Mouse (Mus musculus) liver, embryonic 13.5 days (tissue): ENCODE data around the gene Coro1c. TPM values are rescaled to one million over a fixed set of nuclear protein-coding genes. Genes with fewer than 3 reads are reported as not detected.

Experiments used
- ATAC-seq: fragments of 200-750 bp; cut with Nextera tagmentation; 2 replicates; pipeline ENCODE4 v1.8.0; 2017; ENCODE audit warnings: low read depth, mild to moderate bottlenecking, moderate number of reproducible peaks, moderate library complexity
- DNase-seq: peaks from one replicate; pipeline ENCODE4 v3.0.0; 2022
- H3K27ac ChIP-seq: fragments of 300-500 bp; sonication (generic); 2 replicates; pipeline ENCODE4 v1.5.1; 2015; ENCODE audit warnings: moderate library complexity, mild to moderate bottlenecking, inconsistent platforms
- H3K27me3 ChIP-seq: fragments of 300-500 bp; sonication (generic); 2 replicates; pipeline ENCODE4 v1.6.1; 2015; ENCODE audit warnings: mild to moderate bottlenecking, inconsistent platforms
- H3K36me3 ChIP-seq: fragments of 300-500 bp; sonication (generic); 2 replicates; pipeline ENCODE4 v1.6.1; 2015; ENCODE audit warnings: mild to moderate bottlenecking, inconsistent platforms
- H3K4me1 ChIP-seq: fragments of 300-500 bp; sonication (generic); replicated peaks from 2 replicates; pipeline ENCODE4 v1.6.1; 2015; ENCODE audit warnings: inconsistent platforms
- H3K4me2 ChIP-seq: fragments of 300-500 bp; sonication (generic); 2 replicates; pipeline ENCODE4 v1.6.1; 2015; ENCODE audit warnings: inconsistent platforms, mild to moderate bottlenecking, moderate library complexity
- H3K4me3 ChIP-seq: fragments of 300-500 bp; sonication (generic); replicated peaks from 2 replicates; pipeline ENCODE4 v1.5.1; 2015; ENCODE audit warnings: mild to moderate bottlenecking, inconsistent platforms
- H3K9ac ChIP-seq: fragments of 300-500 bp; sonication (generic); 2 replicates; pipeline ENCODE4 v1.6.1; 2015; ENCODE audit warnings: mild to moderate bottlenecking, inconsistent platforms
- H3K9me3 ChIP-seq: fragments of 300-500 bp; sonication (generic); replicated peaks from 2 replicates; pipeline ENCODE4 v1.6.1; 2016; ENCODE audit warnings: inconsistent platforms
- WGBS: fragments of 180-500 bp; shearing (Covaris S2); methylation state at CpG from one replicate; pipeline ENCODE4 v1.1.7; 2015; ENCODE audit not compliant: insufficient replicate concordance; 5-methylcytosine and 5-hydroxymethylcytosine counted together
- polyA plus RNA-seq: library from polyadenylated mRNA; unstranded; fragments of >200 nt; fragmentation: Nextera tagmentation; extraction: Ambion mirVana; gene quantifications from 2 replicates; pipeline ENCODE4 v1.2.1, GENCODE M21; 2015

Coro1c gene
- polyA plus RNA-seq, 1 experiment from 2014 or later = 48.0 TPM

GRCm38 (mm10) chr5:113810111-113810510 is 98.4 kb downstream of the Coro1c start:
- Histone ChIP-seq H3K27me3 (no peaks in the 10 kb centered on the region; the same call in none of the 2 replicates), H3K4me1 (0 out of 2 replicates have a peak, but pooled peaks cover 5% of the 10 kb centered on the region), H3K9me3 (no peaks in the 10 kb centered on the region), H3K4me3 (no peak overlapping the region), H3K36me3 (no peaks in the 10 kb centered on the region), H3K4me2 (no peak overlapping the region), H3K9ac (no peak overlapping the region), H3K27ac (no peak overlapping the region)
- DNase-seq (no peak), ATAC-seq (no peak)
- 56% methylated on average over 4 of the region's 4 CpGs for WGBS

- Histone ChIP-seq H3K9me3 (no peaks in the 10 kb centered on the region), H3K9ac (no peak overlapping the region), H3K27ac (no peak overlapping the region; the same call in 1 of the 2 replicates), H3K27me3 (no peaks in the 10 kb centered on the region; the same call in 1 of the 2 replicates), H3K36me3 (no peaks in the 10 kb centered on the region), H3K4me2 (no peak overlapping the region), H3K4me3 (no peak overlapping the region), H3K4me1 (peaks cover 14% of the 10 kb centered on the region)
- DNase-seq = no peak
- 50% methylated on average over 2 of the region's 2 CpGs for WGBS
- ATAC-seq = no peak
Observed at GRCm38 (mm10) chr5:113808177-113808576, 100.4 kb downstream of the Coro1c start.

- no peaks in the 10 kb centered on the region for H3K36me3 ChIP-seq
- DNase-seq = no peak
- H3K27me3 ChIP-seq = no peaks in the 10 kb centered on the region; the same call in 1 of the 2 replicates
- H3K9me3 ChIP-seq = no peaks in the 10 kb centered on the region
- H3K9ac ChIP-seq = no peak overlapping the region
- ATAC-seq = no peak
- no peak overlapping the region; the same call in 1 of the 2 replicates for H3K27ac ChIP-seq
- H3K4me1 ChIP-seq = peaks cover 14% of the 10 kb centered on the region
- no peak overlapping the region for H3K4me3 ChIP-seq
- H3K4me2 ChIP-seq = no peak overlapping the region
- WGBS = 53% methylated on average over 9 of the region's 9 CpGs
Observed at GRCm38 (mm10) chr5:113807712-113808111, 100.8 kb downstream of the Coro1c start.

- 11% methylated on average over 10 of the region's 10 CpGs for WGBS
- Histone ChIP-seq H3K9ac (no peak overlapping the region), H3K27ac (no peak overlapping the region), H3K4me3 (no peak overlapping the region), H3K9me3 (no peaks in the 10 kb centered on the region), H3K36me3 (no peaks in the 10 kb centered on the region), H3K4me2 (no peak overlapping the region), H3K4me1 (peaks cover 14% of the 10 kb centered on the region), H3K27me3 (no peaks in the 10 kb centered on the region; the same call in 1 of the 2 replicates)
- DNase-seq (no peak), ATAC-seq (no peak)
Observed at GRCm38 (mm10) chr5:113806414-113806813, 102.1 kb downstream of the Coro1c start.

- no peak for DNase-seq
- peaks cover 18% of the 10 kb centered on the region for H3K4me1 ChIP-seq
- no peaks in the 10 kb centered on the region; the same call in 1 of the 2 replicates for H3K27me3 ChIP-seq
- WGBS = 63% methylated on average over 9 of the region's 9 CpGs
- ATAC-seq = no peak
- H3K9ac ChIP-seq = no peak overlapping the region
- H3K4me2 ChIP-seq = no peak overlapping the region
- no peak overlapping the region for H3K27ac ChIP-seq
- H3K4me3 ChIP-seq = no peak overlapping the region
- H3K9me3 ChIP-seq = no peaks in the 10 kb centered on the region
- no peaks in the 10 kb centered on the region for H3K36me3 ChIP-seq
Observed at GRCm38 (mm10) chr5:113805301-113805700, 103.3 kb downstream of the Coro1c start.

GRCm38 (mm10) chr5:113804395-113804966 is 104.1 kb downstream of the Coro1c start:
- H3K36me3 ChIP-seq = no peaks in the 10 kb centered on the region
- no peak overlapping the region for H3K27ac ChIP-seq
- DNase-seq (no peak), ATAC-seq (no peak)
- H3K4me1 ChIP-seq = peaks cover 18% of the 10 kb centered on the region
- H3K9ac ChIP-seq = no peak overlapping the region
- H3K9me3 ChIP-seq = no peaks in the 10 kb centered on the region
- no peak overlapping the region for H3K4me3 ChIP-seq
- WGBS = 49% methylated on average over 7 of the region's 7 CpGs
- H3K4me2 ChIP-seq = no peak overlapping the region
- peaks cover 7% of the 10 kb centered on the region; the same call in 1 of the 2 replicates for H3K27me3 ChIP-seq

- peaks cover 27% of the 10 kb centered on the region for H3K4me1 ChIP-seq
- 3% methylated on average over 11 of the region's 11 CpGs for WGBS
- ATAC-seq = peak; percentile 72
- peak within 1 kb of the TSS; percentile 30 for H3K4me2 ChIP-seq
- no peak within 1 kb of the TSS for H3K27ac ChIP-seq
- DNase-seq = no peak
- no peak within 1 kb of the TSS for H3K9ac ChIP-seq
- peak within 1 kb of the TSS; percentile 32 for H3K4me3 ChIP-seq
- H3K36me3 ChIP-seq = no peaks in the 10 kb centered on the region
- no peaks in the 10 kb centered on the region for H3K9me3 ChIP-seq
- H3K27me3 ChIP-seq = peaks cover 19% of the 10 kb centered on the region; the same call in 1 of the 2 replicates
Observed at GRCm38 (mm10) chr5:113800280-113800679, 108.3 kb downstream of the Coro1c start, which contains the start of gene Tmem119. Gene Tmem119, minus strand, starts transcription at chr5:113800516.

GRCm38 (mm10) chr5:113799691-113800090 is 108.9 kb downstream of the Coro1c start:
- ATAC-seq (no peak), DNase-seq (no peak)
- H3K9ac ChIP-seq = no peak overlapping the region
- peak overlapping the region; percentile 32 for H3K4me3 ChIP-seq
- H3K4me2 ChIP-seq = peak overlapping the region; percentile 30
- H3K4me1 ChIP-seq = peaks cover 26% of the 10 kb centered on the region
- H3K9me3 ChIP-seq = no peaks in the 10 kb centered on the region
- H3K27me3 ChIP-seq = peaks cover 19% of the 10 kb centered on the region; the same call in 1 of the 2 replicates
- 52% methylated on average over 5 of the region's 5 CpGs for WGBS
- no peak overlapping the region for H3K27ac ChIP-seq
- no peaks in the 10 kb centered on the region for H3K36me3 ChIP-seq

- DNase-seq (no peak), ATAC-seq (no peak)
- H3K9ac ChIP-seq = no peak overlapping the region
- 42% methylated on average over 9 of the region's 9 CpGs for WGBS
- peaks cover 19% of the 10 kb centered on the region; the same call in 1 of the 2 replicates for H3K27me3 ChIP-seq
- H3K4me3 ChIP-seq = no peak overlapping the region
- H3K4me1 ChIP-seq = peaks cover 19% of the 10 kb centered on the region
- no peaks in the 10 kb centered on the region for H3K36me3 ChIP-seq
- no peak overlapping the region for H3K4me2 ChIP-seq
- H3K9me3 ChIP-seq = no peaks in the 10 kb centered on the region
- no peak overlapping the region for H3K27ac ChIP-seq
Observed at GRCm38 (mm10) chr5:113798525-113798924, 110.0 kb downstream of the Coro1c start.

- peak overlapping the region; percentile 34 for H3K4me2 ChIP-seq
- H3K27me3 ChIP-seq = peaks cover 19% of the 10 kb centered on the region; the same call in 1 of the 2 replicates
- H3K4me1 ChIP-seq = peaks cover 19% of the 10 kb centered on the region
- no peaks in the 10 kb centered on the region for H3K36me3 ChIP-seq
- no peak overlapping the region for H3K9ac ChIP-seq
- H3K4me3 ChIP-seq = no peak overlapping the region
- whole genome bisulfite sequencing = 29% methylated on average over 19 of the region's 19 CpGs
- no peak for ATAC-seq
- H3K9me3 ChIP-seq = no peaks in the 10 kb centered on the region
- DNase-seq = no peak
- H3K27ac ChIP-seq = peak overlapping the region; percentile 26
Observed at GRCm38 (mm10) chr5:113797149-113797882, 111.2 kb downstream of the Coro1c start.

- H3K4me2 ChIP-seq = peak overlapping the region; percentile 34; the same call in 1 of the 2 replicates
- peak overlapping the region; percentile 26 for H3K27ac ChIP-seq
- peaks cover 19% of the 10 kb centered on the region; the same call in 1 of the 2 replicates for H3K27me3 ChIP-seq
- H3K36me3 ChIP-seq = no peaks in the 10 kb centered on the region
- H3K9ac ChIP-seq = no peak overlapping the region
- peaks cover 23% of the 10 kb centered on the region for H3K4me1 ChIP-seq
- H3K9me3 ChIP-seq = no peaks in the 10 kb centered on the region
- ATAC-seq (no peak), DNase-seq (no peak)
- 6% methylated on average over 13 of the region's 13 CpGs for WGBS
- no peak overlapping the region for H3K4me3 ChIP-seq
Observed at GRCm38 (mm10) chr5:113796401-113797148, 112.0 kb downstream of the Coro1c start.
